Mouse (Mus musculus): ENCODE measurements around the gene Fv1.

DNA sequence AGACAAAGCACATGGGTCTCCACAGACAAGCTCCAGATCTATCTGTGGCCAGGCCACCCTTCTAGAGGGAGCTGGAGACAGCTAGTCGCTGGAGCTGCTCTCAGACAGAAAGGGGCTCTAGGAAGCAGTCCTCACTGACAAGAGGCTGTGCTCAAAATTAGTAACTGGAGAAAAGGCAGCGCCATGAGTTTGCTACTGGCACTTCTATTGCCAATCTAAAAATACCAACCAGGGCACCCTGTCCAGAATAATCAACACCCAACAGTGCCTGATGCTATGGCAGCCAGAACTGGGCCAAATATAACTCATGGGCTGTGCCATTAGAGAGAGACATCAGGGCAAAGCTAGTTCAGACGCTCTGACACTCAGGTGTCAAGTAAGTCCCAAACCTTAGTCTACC, 28.6 kb downstream of the Fv1 start:
- TF ChIP-seq CTCF (IDR thresholded peaks at IDR 0.05; ENCODE audit: low read depth) (no peak), EP300 (IDR thresholded peaks at IDR 0.05; ENCODE audit: low read depth) (no peak)

Measured in liver, embryonic 14.5 days (tissue).